Mouse (Mus musculus) kidney, embryonic 16.5 days (tissue): Measurements from ENCODE around the gene Mob4. TPM values are rescaled to one million over a fixed set of nuclear protein-coding genes. Genes with fewer than 3 reads are reported as not detected.
A peak's percentile ranks its signal among the peaks of the same experiment; 100 is the strongest.
"Not testable (repeated sequence)": the region's sequence is repeated elsewhere in the genome, so short reads cannot be mapped to it uniquely, and the experiment has no call there.

Experiments used
- ATAC-seq: fragments of 200-750 bp; cut with Nextera tagmentation; 2 replicates; pipeline ENCODE4 v1.8.0; 2017; ENCODE audit warnings: moderate TSS enrichment; ENCODE audit not compliant: low FRiP score, low TSS enrichment
- H3K27ac ChIP-seq: fragments of 300-500 bp; sonication (generic); 2 replicates; pipeline ENCODE4 v1.5.1; 2014; ENCODE audit warnings: low read length
- H3K27me3 ChIP-seq: fragments of 300-500 bp; sonication (generic); 2 replicates; pipeline ENCODE4 v1.6.1; 2014; ENCODE audit warnings: low read length, control low read depth, mixed read lengths; ENCODE audit not compliant: insufficient read depth
- H3K36me3 ChIP-seq: fragments of 300-500 bp; sonication (generic); 2 replicates; pipeline ENCODE4 v1.6.1; 2014; ENCODE audit warnings: low read length, control low read depth, mixed read lengths; ENCODE audit not compliant: insufficient read depth
- H3K4me1 ChIP-seq: fragments of 300-500 bp; sonication (generic); 2 replicates; pipeline ENCODE4 v1.6.1; 2014; ENCODE audit warnings: low read length, control low read depth, mixed read lengths; ENCODE audit not compliant: insufficient read depth
- H3K4me2 ChIP-seq: fragments of 300-500 bp; sonication (generic); replicated peaks from 2 replicates; pipeline ENCODE4 v1.6.1; 2014; ENCODE audit warnings: low read depth, low read length
- H3K4me3 ChIP-seq: fragments of 300-500 bp; sonication (generic); 2 replicates; pipeline ENCODE4 v1.5.1; 2014; ENCODE audit warnings: mild to moderate bottlenecking, low read length
- H3K9ac ChIP-seq: fragments of 300-500 bp; sonication (generic); replicated peaks from 2 replicates; pipeline ENCODE4 v1.6.1; 2014; ENCODE audit warnings: low read length
- H3K9me3 ChIP-seq: fragments of 300-500 bp; sonication (generic); 2 replicates; pipeline ENCODE4 v1.6.1; 2016; ENCODE audit warnings: low read length, control low read depth
- WGBS: fragments of 180-500 bp; shearing (Covaris S2); extraction: QIAGEN DNeasy Blood & Tissue Kit; methylation state at CpG from one replicate; pipeline ENCODE4 v1.1.7; 2014; 5-methylcytosine and 5-hydroxymethylcytosine counted together
- polyA plus RNA-seq: library from polyadenylated mRNA; unstranded; fragments of >200 nt; fragmentation: Nextera tagmentation; extraction: Ambion mirVana; gene quantifications from 2 replicates; pipeline ENCODE4 v1.2.1, GENCODE M21; 2015

Gene Mob4
- polyA plus RNA-seq, 1 experiment from 2014 or later: 134 TPM

DNA sequence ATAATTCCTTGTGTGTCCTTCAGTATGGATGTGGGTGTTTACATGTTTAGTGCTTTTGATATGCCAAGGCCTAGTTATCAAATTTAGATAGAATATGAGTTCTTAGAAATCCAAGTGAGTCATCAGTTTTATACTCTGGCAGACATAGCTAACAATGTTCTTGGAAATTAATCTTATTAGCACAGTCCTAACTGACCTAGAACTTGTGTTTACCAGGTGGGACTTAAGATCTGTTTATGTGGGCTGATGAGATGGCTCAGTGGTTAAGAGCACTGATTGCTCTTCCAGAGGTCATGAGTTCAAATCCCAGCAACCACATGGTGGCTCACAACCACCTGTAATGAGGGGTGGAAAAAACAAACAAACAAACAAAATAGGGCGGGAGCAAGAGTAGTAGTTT is 38.6 kb upstream of the Mob4 start:
- Histone ChIP-seq H3K4me1 (peaks cover 12% of the 10 kb centered on the region), H3K9ac (no peak overlapping the region), H3K27me3 (no peaks in the 10 kb centered on the region), H3K4me2 (no peak overlapping the region), H3K27ac (no peak overlapping the region), H3K36me3 (peaks cover 8% of the 10 kb centered on the region), H3K9me3 (no peaks in the 10 kb centered on the region), H3K4me3 (no peak overlapping the region)
- WGBS: 77% methylated on average over 1 of the region's 1 CpGs
- ATAC-seq: no peak

DNA sequence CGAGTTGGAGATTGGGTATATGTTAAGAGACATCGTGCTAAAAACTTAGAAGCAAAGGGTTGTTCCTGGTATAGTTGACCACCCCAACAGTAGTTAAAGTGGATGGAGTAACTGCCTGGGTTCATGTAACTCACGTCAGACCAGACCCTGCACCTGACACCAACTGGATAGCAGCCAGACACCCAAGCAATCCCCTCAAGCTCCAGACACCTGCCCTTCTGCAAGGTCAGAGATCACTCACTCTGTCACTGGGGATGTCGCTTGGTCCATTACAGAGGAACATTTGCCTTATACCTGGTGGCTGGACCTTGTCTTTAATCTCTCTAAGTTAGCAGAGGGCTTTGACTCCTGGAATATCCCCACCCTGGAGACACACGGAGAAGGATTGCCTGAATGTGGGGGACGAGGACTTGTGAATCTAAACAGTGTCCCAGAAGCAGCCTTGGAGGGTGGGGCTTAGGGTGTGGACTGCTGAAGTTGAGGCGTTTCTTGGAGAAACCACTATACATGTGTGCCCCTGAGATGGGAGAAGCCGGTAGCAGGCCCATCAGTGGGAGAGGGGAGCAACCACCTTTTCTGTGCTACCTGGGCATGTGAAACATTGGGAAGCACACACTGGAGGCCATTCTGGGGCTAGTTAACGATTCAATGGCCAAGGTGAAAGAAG is 24.0 kb upstream of the Mob4 start:
- ATAC-seq: no peak
- H3K4me2 ChIP-seq: no peak overlapping the region
- no peaks in the 10 kb centered on the region for H3K36me3 ChIP-seq
- no peaks in the 10 kb centered on the region for H3K4me1 ChIP-seq
- WGBS: 86% methylated on average over 9 of the region's 9 CpGs
- H3K9me3 ChIP-seq: peaks cover 3% of the 10 kb centered on the region; the same call in 1 of the 2 replicates
- H3K9ac ChIP-seq: no peak overlapping the region
- H3K27ac ChIP-seq: no peak overlapping the region
- no peak overlapping the region for H3K4me3 ChIP-seq
- no peaks in the 10 kb centered on the region for H3K27me3 ChIP-seq

DNA sequence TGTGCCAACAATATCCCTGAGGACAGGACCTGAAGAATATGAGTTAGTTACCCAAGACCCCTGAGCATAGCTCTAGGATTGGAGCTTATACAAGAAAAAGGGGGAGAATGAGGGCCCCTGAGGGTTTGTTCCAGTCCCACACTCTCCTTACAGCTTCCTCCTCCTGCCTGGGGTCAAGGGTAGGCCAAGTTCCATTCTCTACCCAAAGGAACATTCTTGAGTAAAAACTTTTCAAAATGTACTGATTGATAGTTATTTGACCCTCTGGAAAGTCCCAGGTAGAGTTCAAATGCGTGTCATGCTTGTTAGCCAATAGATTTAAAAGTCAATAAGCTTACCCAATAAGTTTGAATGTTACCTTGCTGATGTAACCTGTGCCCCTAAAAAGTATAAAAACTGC is 23.4 kb upstream of the Mob4 start:
- ATAC-seq: no peak
- Histone ChIP-seq H3K27ac (no peak overlapping the region), H3K4me2 (no peak overlapping the region), H3K4me3 (no peak overlapping the region), H3K27me3 (no peaks in the 10 kb centered on the region), H3K36me3 (no peaks in the 10 kb centered on the region), H3K9me3 (peaks cover 3% of the 10 kb centered on the region; the same call in 1 of the 2 replicates), H3K4me1 (no peaks in the 10 kb centered on the region), H3K9ac (no peak overlapping the region)
- 79% methylated on average over 1 of the region's 1 CpGs for WGBS

DNA sequence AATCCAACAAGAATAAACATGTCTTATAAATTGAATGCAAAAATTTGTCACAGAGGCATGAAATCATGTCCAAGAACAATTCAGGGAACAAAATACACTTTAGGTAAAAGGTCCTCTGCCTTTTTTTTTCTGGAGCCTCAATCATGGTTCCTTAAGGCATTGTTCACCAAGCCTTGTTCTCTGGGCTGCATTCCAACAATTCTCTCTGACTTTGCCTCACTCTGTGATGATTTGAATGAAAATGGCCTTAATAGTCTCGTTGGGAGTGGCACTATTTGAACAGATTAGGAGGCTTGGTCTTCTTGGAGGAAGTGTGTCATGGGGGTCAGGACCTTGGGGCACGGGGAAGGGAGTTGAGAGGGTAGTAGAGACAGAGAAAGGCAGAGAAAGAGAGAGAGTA is 22.6 kb upstream of the Mob4 start:
- Histone ChIP-seq H3K4me1 (no peaks in the 10 kb centered on the region), H3K9me3 (peaks cover 3% of the 10 kb centered on the region; the same call in 1 of the 2 replicates), H3K4me3 (no peak overlapping the region), H3K4me2 (no peak overlapping the region), H3K27me3 (no peaks in the 10 kb centered on the region), H3K9ac (no peak overlapping the region), H3K36me3 (no peaks in the 10 kb centered on the region), H3K27ac (no peak overlapping the region)
- ATAC-seq: no peak
- 56% methylated on average over 2 of the region's 2 CpGs for WGBS

- H3K4me1 ChIP-seq: no peaks in the 10 kb centered on the region
- H3K4me2 ChIP-seq: no peak overlapping the region
- ATAC-seq: no peak
- H3K9me3 ChIP-seq: peaks cover 3% of the 10 kb centered on the region; the same call in 1 of the 2 replicates
- H3K4me3 ChIP-seq: no peak overlapping the region
- no peak overlapping the region for H3K27ac ChIP-seq
- H3K36me3 ChIP-seq: no peaks in the 10 kb centered on the region
- no peak overlapping the region for H3K9ac ChIP-seq
- no peaks in the 10 kb centered on the region for H3K27me3 ChIP-seq
- WGBS: 83% methylated on average over 4 of the region's 4 CpGs
Measured at GRCm38 (mm10) chr1:55109066-55109766, 21.8 kb upstream of the Mob4 start.

- no peak overlapping the region for H3K4me2 ChIP-seq
- H3K36me3 ChIP-seq: no peaks in the 10 kb centered on the region
- no peaks in the 10 kb centered on the region for H3K4me1 ChIP-seq
- H3K4me3 ChIP-seq: no peak overlapping the region
- no peaks in the 10 kb centered on the region for H3K27me3 ChIP-seq
- WGBS: 87% methylated on average over 5 of the region's 5 CpGs
- no peak for ATAC-seq
- peaks cover 4% of the 10 kb centered on the region; the same call in 1 of the 2 replicates for H3K9me3 ChIP-seq
- H3K27ac ChIP-seq: no peak overlapping the region
- no peak overlapping the region for H3K9ac ChIP-seq
Measured at GRCm38 (mm10) chr1:55123046-55123445, 8.0 kb upstream of the Mob4 start.

DNA sequence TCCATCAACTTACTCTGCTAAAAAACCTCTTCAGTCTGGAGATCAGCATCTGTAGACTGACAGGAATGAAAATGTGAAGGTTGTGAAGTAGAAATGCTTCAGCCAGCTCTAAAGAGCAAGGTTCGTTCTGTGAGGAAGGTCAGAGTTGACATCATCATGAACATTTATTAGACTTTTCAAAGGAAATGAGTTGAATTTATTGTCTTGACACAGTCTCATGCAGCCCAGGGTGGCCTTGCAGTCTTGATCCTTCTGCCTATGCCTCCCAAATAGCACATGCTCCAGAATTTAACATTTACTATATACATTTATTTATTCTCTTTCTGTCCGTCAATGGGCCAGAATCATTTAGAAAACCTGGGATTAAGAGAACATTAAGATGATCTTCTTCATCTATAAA is 7.5 kb upstream of the Mob4 start:
- Histone ChIP-seq H3K27me3 (no peaks in the 10 kb centered on the region), H3K4me3 (no peak overlapping the region), H3K36me3 (no peaks in the 10 kb centered on the region), H3K4me2 (no peak overlapping the region), H3K9me3 (peaks cover 4% of the 10 kb centered on the region; the same call in 1 of the 2 replicates), H3K27ac (no peak overlapping the region), H3K9ac (no peak overlapping the region), H3K4me1 (no peaks in the 10 kb centered on the region)
- no peak for ATAC-seq
- 67% methylated on average over 2 of the region's 2 CpGs for WGBS

GRCm38 (mm10) chr1:55124136-55124535 is 6.9 kb upstream of the Mob4 start:
- 97% methylated on average over 2 of the region's 2 CpGs for WGBS
- H3K9me3 ChIP-seq, H3K9ac ChIP-seq, H3K4me3 ChIP-seq, H3K4me2 ChIP-seq, H3K27me3 ChIP-seq, H3K4me1 ChIP-seq, H3K27ac ChIP-seq, H3K36me3 ChIP-seq, ATAC-seq: not testable (repeated sequence)

DNA sequence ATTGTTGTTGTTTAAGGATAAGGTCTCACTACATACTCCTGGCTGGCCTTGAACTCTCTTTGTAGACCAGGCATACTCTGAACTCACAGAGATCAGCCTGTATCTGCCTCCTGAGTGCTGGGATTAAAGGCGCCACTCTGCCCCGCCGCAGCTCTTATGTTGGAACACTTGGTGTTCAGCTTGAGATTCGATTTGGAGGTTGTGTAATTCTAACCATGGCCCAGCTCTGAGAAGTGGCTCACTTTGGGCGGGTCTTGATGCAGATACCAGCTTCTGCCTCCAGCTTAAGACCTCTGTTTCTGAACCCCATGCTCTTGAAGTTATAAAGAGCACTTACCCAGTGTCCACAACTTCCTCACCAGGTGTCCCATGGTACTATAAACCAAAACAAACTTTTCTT is 1.3 kb upstream of the Mob4 start:
- Histone ChIP-seq H3K36me3 (no peaks in the 10 kb centered on the region), H3K4me3 (no peak overlapping the region), H3K27me3 (no peaks in the 10 kb centered on the region), H3K27ac (no peak overlapping the region), H3K9ac (no peak overlapping the region), H3K9me3 (no peaks in the 10 kb centered on the region), H3K4me1 (peaks cover 14% of the 10 kb centered on the region), H3K4me2 (no peak overlapping the region)
- ATAC-seq: no peak
- 91% methylated on average over 5 of the region's 5 CpGs for WGBS

- Histone ChIP-seq H3K9ac (peak overlapping the region; percentile 73), H3K4me2 (peak overlapping the region; percentile 84), H3K4me1 (peaks cover 14% of the 10 kb centered on the region), H3K36me3 (no peaks in the 10 kb centered on the region), H3K27me3 (no peaks in the 10 kb centered on the region), H3K27ac (peak overlapping the region; percentile 87), H3K9me3 (no peaks in the 10 kb centered on the region), H3K4me3 (peak overlapping the region; percentile 98)
- no peak for ATAC-seq
- 61% methylated on average over 10 of the region's 10 CpGs for WGBS
Measured at GRCm38 (mm10) chr1:55130190-55130916, 678 bp upstream of the Mob4 start.
